Mouse (Mus musculus) kidney, embryonic 16.5 days (tissue): ENCODE data around the gene Rab43. TPM values are rescaled to one million over a fixed set of nuclear protein-coding genes. Genes with fewer than 3 reads are reported as not detected.

Experiments
- ATAC-seq: fragments of 200-750 bp; cut with Nextera tagmentation; 2 replicates; pipeline ENCODE4 v1.8.0; 2017; ENCODE audit warnings: moderate TSS enrichment; ENCODE audit not compliant: low FRiP score, low TSS enrichment
- H3K27ac ChIP-seq: fragments of 300-500 bp; sonication (generic); 2 replicates; pipeline ENCODE4 v1.5.1; 2014; ENCODE audit warnings: low read length
- H3K27me3 ChIP-seq: fragments of 300-500 bp; sonication (generic); 2 replicates; pipeline ENCODE4 v1.6.1; 2014; ENCODE audit warnings: low read length, control low read depth, mixed read lengths; ENCODE audit not compliant: insufficient read depth
- H3K36me3 ChIP-seq: fragments of 300-500 bp; sonication (generic); 2 replicates; pipeline ENCODE4 v1.6.1; 2014; ENCODE audit warnings: low read length, control low read depth, mixed read lengths; ENCODE audit not compliant: insufficient read depth
- H3K4me1 ChIP-seq: fragments of 300-500 bp; sonication (generic); 2 replicates; pipeline ENCODE4 v1.6.1; 2014; ENCODE audit warnings: low read length, control low read depth, mixed read lengths; ENCODE audit not compliant: insufficient read depth
- H3K4me2 ChIP-seq: fragments of 300-500 bp; sonication (generic); replicated peaks from 2 replicates; pipeline ENCODE4 v1.6.1; 2014; ENCODE audit warnings: low read depth, low read length
- H3K4me3 ChIP-seq: fragments of 300-500 bp; sonication (generic); 2 replicates; pipeline ENCODE4 v1.5.1; 2014; ENCODE audit warnings: mild to moderate bottlenecking, low read length
- H3K9ac ChIP-seq: fragments of 300-500 bp; sonication (generic); replicated peaks from 2 replicates; pipeline ENCODE4 v1.6.1; 2014; ENCODE audit warnings: low read length
- H3K9me3 ChIP-seq: fragments of 300-500 bp; sonication (generic); 2 replicates; pipeline ENCODE4 v1.6.1; 2016; ENCODE audit warnings: low read length, control low read depth
- WGBS: fragments of 180-500 bp; shearing (Covaris S2); extraction: QIAGEN DNeasy Blood & Tissue Kit; methylation state at CpG from one replicate; pipeline ENCODE4 v1.1.7; 2014; 5-methylcytosine and 5-hydroxymethylcytosine counted together
- polyA plus RNA-seq: library from polyadenylated mRNA; unstranded; fragments of >200 nt; fragmentation: Nextera tagmentation; extraction: Ambion mirVana; gene quantifications from 2 replicates; pipeline ENCODE4 v1.2.1, GENCODE M21; 2015

Rab43 gene
- polyA plus RNA-seq, 1 experiment from 2014 or later, result 14.7 TPM

DNA sequence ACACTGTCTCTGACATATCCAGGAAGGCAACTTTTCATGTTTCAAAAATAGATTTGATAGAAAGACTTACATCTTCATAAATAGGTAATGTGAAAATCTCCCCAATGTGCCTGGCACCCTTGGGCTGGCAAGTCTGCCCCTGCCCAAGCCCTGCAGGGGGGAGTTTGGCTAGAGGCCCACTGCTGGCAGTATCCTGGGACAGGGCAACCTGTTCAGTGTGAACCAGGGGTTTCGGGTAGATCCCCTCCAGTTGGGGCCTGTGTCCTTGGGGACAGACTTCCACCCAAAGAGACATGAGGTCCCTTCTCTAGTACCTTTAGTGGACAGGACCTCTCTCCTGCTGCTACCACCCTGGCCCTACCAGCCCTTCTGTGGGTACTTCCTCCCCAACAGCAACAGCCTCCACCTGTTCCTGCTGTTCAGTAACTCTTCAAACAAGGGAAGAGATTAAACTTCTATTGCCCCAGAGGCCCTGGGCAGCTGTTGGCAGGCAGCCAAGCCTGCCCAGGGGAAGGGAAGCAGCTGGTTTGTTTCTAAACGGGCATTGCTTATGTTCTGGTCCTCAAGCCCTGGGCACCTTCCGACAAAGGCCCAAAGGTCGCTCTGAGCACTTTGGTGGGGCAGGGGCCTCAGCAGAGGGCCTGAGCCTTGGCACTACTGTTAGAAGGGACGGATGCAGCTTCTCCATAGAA lies 22.9 kb downstream of the Rab43 start:
- 38% methylated on average over 5 of the region's 5 CpGs for WGBS
- Histone ChIP-seq H3K4me2 (no peak overlapping the region), H3K4me1 (peaks cover 26% of the 10 kb centered on the region), H3K9ac (0 out of 2 replicates have a peak overlapping the region, but pooled peaks have one; percentile 15), H3K27me3 (no peaks in the 10 kb centered on the region), H3K36me3 (peaks cover 8% of the 10 kb centered on the region), H3K27ac (peak overlapping the region; percentile 70), H3K4me3 (no peak overlapping the region), H3K9me3 (no peaks in the 10 kb centered on the region)
- ATAC-seq, result peak; percentile 64

DNA sequence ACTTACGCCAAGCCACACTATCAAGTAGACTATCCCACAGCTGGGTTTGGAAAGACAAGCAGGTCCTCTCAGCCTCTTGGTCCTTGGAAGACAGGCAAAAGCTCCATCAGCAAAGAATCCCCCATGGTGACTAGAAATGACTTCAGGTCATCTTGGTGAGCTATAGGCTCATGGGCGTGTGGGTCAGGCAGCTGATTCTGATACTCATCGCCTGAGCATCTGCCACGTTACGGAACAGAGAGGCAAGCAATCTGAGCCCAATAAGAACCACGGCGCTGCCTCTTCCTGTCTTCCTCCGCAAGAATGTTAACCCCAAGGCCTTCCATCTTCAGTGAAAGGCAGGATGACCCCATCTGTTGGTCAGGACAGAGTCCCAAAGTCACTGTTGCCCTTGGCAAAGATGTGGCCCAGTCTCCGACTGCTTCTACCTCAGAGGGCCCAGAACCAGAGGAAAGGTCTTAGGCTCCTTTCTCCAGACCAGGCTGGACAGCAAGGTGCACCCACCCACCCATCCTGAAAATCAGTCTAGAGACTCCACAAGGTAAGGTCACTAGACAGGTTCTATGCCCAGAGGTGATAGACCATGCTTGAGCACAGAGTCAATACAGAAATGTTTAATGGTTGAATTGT lies 23.6 kb downstream of the Rab43 start:
- ATAC-seq, result no peak
- no peaks in the 10 kb centered on the region for H3K9me3 ChIP-seq
- peaks cover 8% of the 10 kb centered on the region for H3K36me3 ChIP-seq
- peak overlapping the region; percentile 70; the same call in 1 of the 2 replicates for H3K27ac ChIP-seq
- H3K27me3 ChIP-seq, result no peaks in the 10 kb centered on the region
- H3K4me3 ChIP-seq, result no peak overlapping the region
- H3K9ac ChIP-seq, result no peak overlapping the region
- H3K4me1 ChIP-seq, result peaks cover 26% of the 10 kb centered on the region
- H3K4me2 ChIP-seq, result no peak overlapping the region
- 95% methylated on average over 9 of the region's 9 CpGs for WGBS

DNA sequence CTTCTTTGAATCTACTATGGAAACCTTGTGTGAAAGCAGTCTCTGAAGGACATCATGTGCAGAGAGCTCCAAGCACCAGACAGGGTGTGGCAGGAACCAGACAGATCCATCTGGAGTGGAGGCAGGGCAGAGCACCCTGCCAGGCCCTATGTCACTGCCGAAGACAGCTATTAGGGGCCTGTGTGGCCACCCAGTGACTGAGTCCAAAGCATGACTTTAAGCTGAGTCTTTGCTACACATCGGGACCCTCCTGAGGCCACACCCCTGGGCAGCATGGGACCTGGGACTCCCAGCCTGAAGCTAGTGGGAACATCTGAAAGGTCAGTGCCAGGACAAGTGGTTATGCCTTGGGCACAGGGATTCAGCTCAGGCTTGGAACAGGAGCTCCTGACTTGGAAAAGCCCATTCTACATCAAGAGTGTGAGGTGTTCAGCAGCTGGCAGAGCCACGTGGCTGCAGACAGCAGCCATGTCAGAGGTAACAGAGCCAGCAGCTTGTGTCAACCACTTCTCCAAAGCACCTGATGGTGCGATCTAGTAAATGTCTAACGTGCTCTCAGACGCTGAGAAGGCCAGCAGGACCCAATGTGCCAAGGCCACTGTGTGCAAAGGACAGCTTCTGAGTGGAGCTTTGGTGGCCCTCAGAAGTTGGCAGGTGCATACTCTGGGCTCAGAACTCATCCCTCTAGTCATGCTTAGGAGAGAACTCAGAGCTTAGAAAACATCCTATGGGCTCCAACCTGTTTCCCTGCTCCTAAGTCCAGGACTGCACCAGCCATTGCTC lies 24.7 kb downstream of the Rab43 start:
- no peak for ATAC-seq
- Histone ChIP-seq H3K27me3 (no peaks in the 10 kb centered on the region), H3K4me1 (peaks cover 26% of the 10 kb centered on the region), H3K4me3 (no peak overlapping the region), H3K27ac (no peak overlapping the region), H3K9me3 (no peaks in the 10 kb centered on the region), H3K9ac (no peak overlapping the region), H3K4me2 (no peak overlapping the region), H3K36me3 (peaks cover 5% of the 10 kb centered on the region)
- 83% methylated on average over 6 of the region's 6 CpGs for WGBS

DNA sequence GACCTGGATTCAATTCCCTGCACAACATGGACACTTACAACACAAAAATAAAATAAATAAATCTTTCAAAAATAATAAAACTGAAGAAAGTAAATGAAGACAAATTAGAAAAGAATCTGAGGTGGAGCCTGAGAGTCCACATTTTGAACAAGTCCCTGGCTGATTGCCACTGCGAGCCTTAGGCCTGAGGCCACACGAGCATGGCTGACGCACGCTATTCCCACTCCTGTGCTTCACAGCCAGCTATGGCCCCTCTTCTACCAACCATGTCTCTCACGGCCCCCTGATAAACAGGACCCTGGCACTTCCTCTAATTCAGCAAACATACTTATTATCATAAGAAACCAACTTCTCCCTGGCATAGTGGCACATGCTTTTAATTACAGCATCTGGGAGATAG lies 25.3 kb downstream of the Rab43 start:
- no peak overlapping the region for H3K4me2 ChIP-seq
- no peaks in the 10 kb centered on the region; the same call in 1 of the 2 replicates for H3K36me3 ChIP-seq
- ATAC-seq, result no peak
- H3K9me3 ChIP-seq, result no peaks in the 10 kb centered on the region
- 76% methylated on average over 5 of the region's 5 CpGs for WGBS
- no peak overlapping the region for H3K4me3 ChIP-seq
- no peaks in the 10 kb centered on the region for H3K27me3 ChIP-seq
- no peak overlapping the region for H3K27ac ChIP-seq
- H3K9ac ChIP-seq, result no peak overlapping the region
- H3K4me1 ChIP-seq, result peaks cover 26% of the 10 kb centered on the region

DNA sequence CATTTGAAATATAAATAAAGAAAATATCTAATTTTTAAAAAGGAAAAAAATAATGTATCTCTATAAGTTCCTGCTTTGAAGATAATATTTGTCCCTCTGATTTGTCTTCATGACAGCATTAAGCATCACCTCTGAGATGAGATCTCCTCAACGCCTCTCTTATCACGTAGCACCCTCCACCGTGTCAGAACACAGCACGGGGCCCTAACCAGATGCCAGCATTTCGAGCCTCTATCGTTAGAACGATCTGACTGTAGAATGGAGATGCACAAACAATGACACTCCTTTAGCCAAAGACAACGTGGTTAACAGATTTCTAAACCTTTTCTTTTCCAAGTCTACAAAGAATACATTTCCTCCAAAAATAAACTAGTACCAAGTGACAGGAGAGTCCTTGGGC lies 27.9 kb downstream of the Rab43 start:
- Histone ChIP-seq H3K9me3 (no peaks in the 10 kb centered on the region), H3K4me1 (peaks cover 5% of the 10 kb centered on the region; the same call in 1 of the 2 replicates), H3K4me2 (no peak overlapping the region), H3K27me3 (no peaks in the 10 kb centered on the region), H3K36me3 (no peaks in the 10 kb centered on the region), H3K27ac (no peak overlapping the region), H3K4me3 (no peak overlapping the region), H3K9ac (no peak overlapping the region)
- ATAC-seq, result no peak
- WGBS, result 74% methylated on average over 8 of the region's 8 CpGs

DNA sequence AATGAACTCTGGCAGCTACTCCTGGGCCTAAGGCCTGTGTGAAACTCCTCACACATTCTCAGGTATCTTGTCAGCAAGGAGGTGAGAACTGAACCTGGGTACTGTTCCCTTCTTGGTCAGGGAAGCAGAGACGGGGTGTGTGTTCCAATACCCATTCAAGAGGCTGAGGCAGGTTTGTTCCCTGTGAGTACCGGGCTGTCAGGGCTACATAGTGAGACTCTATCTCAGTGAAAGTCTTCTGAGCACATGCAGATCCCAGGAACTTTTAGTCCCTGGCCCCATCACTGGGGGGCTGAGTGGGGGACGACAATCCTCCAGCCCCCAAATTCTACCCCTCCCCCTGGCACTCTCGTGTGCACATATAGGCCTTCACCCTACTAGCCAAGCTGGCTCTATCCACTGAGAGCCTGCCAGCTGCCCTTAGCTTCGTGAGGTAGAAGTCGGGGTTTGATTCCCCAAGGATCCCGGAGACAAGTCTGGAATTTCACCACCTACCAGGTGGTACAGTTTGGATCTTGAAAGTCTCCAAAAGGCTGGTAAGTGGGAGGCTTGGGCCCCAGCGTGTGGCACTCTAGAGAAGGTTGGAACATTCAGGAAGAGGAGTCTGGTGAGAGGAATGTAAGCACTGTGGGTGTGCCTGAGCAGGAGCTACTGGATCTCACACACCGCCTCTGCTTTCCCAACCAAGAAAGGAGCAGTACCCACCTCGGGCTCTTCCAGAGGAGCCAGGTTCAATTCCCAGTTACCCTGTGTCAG lies 31.2 kb downstream of the Rab43 start:
- Histone ChIP-seq H3K4me3 (no peak overlapping the region), H3K4me1 (no peaks in the 10 kb centered on the region), H3K4me2 (no peak overlapping the region), H3K27ac (no peak overlapping the region), H3K9ac (no peak overlapping the region), H3K36me3 (no peaks in the 10 kb centered on the region), H3K27me3 (no peaks in the 10 kb centered on the region), H3K9me3 (no peaks in the 10 kb centered on the region)
- no peak for ATAC-seq
- WGBS, result 81% methylated on average over 10 of the region's 10 CpGs

DNA sequence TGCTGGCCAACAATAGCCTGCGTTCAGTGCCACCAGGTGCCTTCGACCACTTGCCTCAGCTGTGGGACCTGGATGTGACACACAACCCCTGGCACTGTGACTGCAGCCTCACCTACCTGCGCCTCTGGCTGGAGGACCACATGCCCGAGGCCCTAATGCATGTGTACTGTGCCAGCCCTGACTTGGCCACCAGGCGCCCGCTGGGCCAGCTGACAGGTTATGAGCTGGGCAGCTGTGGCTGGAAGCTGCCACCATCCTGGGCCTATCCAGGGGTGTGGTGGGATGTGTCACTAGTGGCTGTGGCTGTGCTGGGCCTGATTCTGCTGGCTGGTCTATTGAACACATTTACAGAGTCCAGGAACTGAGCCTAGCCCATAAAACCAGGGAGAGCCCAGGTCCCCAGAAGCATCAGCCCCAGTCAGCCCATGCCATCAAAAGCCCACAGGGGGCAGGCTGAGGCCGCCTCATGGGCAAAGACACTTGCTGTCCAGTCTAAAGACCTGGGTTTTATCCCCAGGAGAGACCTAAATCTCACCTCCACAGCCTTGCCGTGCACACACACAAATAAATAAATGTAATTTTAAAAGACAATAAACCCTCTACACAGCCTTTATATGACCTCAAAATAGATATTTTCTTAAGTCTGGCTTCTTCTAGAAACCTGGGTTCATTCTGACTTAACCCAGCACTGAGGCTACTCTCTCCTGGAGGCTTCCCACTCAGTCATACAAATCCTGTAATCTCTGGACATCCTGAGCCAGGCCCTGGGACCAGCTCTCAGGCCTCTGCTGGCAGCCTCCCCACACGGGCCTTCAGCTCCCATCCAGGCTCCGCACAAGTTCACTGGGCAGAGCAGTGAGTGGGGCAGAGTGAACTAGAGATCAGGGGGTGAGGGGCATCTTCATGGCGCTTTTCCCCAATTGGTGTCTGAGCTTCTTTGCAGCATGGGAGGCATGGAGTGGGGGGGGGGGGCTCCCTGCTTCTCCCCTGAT lies 32.5 kb downstream of the Rab43 start:
- ATAC-seq, result peak; percentile 35; the same call in 1 of the 2 replicates
- H3K27ac ChIP-seq, result no peak overlapping the region
- no peaks in the 10 kb centered on the region for H3K36me3 ChIP-seq

DNA sequence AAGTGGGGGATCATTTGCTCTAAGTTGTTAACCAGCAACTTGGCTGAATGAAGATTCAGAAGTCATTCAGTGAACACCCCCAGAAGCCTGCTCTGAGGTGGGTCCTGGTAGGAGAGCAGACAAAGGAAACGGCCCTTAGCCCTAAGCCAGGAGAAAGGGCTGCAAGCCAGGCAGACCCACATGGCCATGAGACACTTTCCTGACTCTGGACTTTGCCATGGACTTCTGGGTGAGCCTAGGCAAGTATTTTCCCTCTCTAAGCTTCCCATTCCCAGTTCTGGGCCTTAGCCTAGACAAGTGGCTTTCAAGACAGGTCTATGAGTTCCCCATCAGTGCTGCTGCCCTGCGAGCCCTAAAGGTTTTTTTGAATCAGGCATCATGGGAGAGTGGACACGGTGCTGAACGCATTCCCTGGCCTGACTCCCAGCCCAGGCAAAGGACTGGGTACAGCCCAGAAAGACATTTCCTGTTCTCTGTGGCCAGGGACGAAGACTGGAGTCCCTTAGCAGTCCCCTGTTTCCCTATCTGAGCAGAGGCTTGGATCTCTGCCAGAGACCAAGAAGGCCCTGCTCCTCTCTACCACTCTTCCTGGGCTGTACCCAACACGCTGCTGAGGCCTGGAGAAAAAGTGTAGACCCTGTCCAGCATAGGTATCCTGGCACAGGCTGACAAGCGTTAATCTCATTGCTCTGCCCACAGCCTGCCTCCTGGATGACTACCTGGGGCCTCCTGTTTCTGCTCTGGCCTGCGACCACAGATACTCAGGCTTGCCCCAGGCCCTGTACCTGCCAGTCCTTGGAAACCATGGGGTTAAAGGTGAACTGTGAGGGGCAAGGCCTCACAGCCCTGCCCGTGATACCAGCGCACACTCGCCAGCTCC lies 33.4 kb downstream of the Rab43 start:
- Histone ChIP-seq H3K27ac (no peak overlapping the region), H3K9ac (no peak overlapping the region), H3K4me3 (no peak overlapping the region), H3K4me1 (no peaks in the 10 kb centered on the region), H3K9me3 (no peaks in the 10 kb centered on the region), H3K4me2 (no peak overlapping the region), H3K27me3 (no peaks in the 10 kb centered on the region), H3K36me3 (no peaks in the 10 kb centered on the region)
- WGBS, result 57% methylated on average over 11 of the region's 11 CpGs
- peak; percentile 42; the same call in 1 of the 2 replicates for ATAC-seq

More for the DNA sequence above, 32.5 kb downstream of the Rab43 start:
- H3K9ac ChIP-seq, result no peak overlapping the region
- H3K9me3 ChIP-seq, result no peaks in the 10 kb centered on the region
- H3K27me3 ChIP-seq, result no peaks in the 10 kb centered on the region
- no peaks in the 10 kb centered on the region for H3K4me1 ChIP-seq
- no peak overlapping the region for H3K4me2 ChIP-seq
- H3K4me3 ChIP-seq, result no peak overlapping the region
- WGBS, result 87% methylated on average over 11 of the region's 11 CpGs
